In genomic region chr4:43005765-43006164, GRCm38 (mm10) we compare ENCODE assay signal across 9 mouse cellular contexts. TPM values are rescaled to one million over a fixed set of nuclear protein-coding genes. Genes with fewer than 3 reads are reported as not detected.
DNase-seq lines count a peak whose midpoint lies in the region; ATAC-seq and TF ChIP-seq lines count a peak whose summit lies in the region.
"Had no signal": no experiment of that assay in that cellular context is flagged by ENCODE, and none has a peak within 500 bp of the region (broad histone marks: within the 10 kb centered on the region; RNA-seq: fewer than 3 reads in every experiment).

No protein-coding gene starts in this region.

- peak; percentile 78 for DNase-seq in CH12.LX (ENCODE audit: extremely low read depth)
- peak; percentile 40 for DNase-seq in kidney, postnatal 10 days
- peak; percentile 79 for DNase-seq in splenic B cell, adult 2 months (ENCODE audit: low read depth, low spot score)

- peaks cover 4% of the 10 kb centered on the region; the same call in 1 of the 2 replicates for H3K4me1 ChIP-seq in intestine, postnatal 0 days (replicated peaks; ENCODE audit: control insufficient read depth, insufficient read depth, low read length)
- H3K4me1 ChIP-seq in intestine, embryonic 15.5 days (replicated peaks) = peaks cover 6% of the 10 kb centered on the region; the same call in 1 of the 2 replicates
- peaks cover 7 to 14% of the 10 kb centered on the region in 2 experiments; a peak in 3 of 4 replicates for H3K4me1 ChIP-seq in CH12.LX (ENCODE audit: control insufficient read depth in 1 of 2, insufficient read depth in 2 of 2)
- 0 out of 2 replicates have a peak, but pooled peaks cover 4% of the 10 kb centered on the region for H3K4me1 ChIP-seq in intestine, embryonic 16.5 days (ENCODE audit: control insufficient read depth, insufficient read depth, low read length)
- peaks cover 16% of the 10 kb centered on the region for H3K4me1 ChIP-seq in forebrain, embryonic 15.5 days

- H3K27me3 ChIP-seq in intestine, postnatal 0 days (replicated peaks; ENCODE audit: control insufficient read depth, insufficient read depth, low read length) = no peaks in the 10 kb centered on the region
- no peaks in the 10 kb centered on the region for H3K27me3 ChIP-seq in intestine, embryonic 15.5 days (replicated peaks)
- no peaks in the 10 kb centered on the region for H3K27me3 ChIP-seq in CH12.LX (replicated peaks)
- H3K27me3 ChIP-seq in splenic B cell, adult 2 months (ENCODE audit: control insufficient read depth, insufficient read depth, low read length, poor library complexity, severe bottlenecking) = no peaks in the 10 kb centered on the region
- no peaks in the 10 kb centered on the region for H3K27me3 ChIP-seq in intestine, embryonic 16.5 days (replicated peaks; ENCODE audit: control insufficient read depth, insufficient read depth, low read length)
- no peaks in the 10 kb centered on the region for H3K27me3 ChIP-seq in forebrain, embryonic 15.5 days
- H3K27me3 ChIP-seq: midbrain, embryonic 12.5 days had no signal

- no peak overlapping the region for H3K4me3 ChIP-seq in intestine, postnatal 0 days (ENCODE audit: low read depth, low read length)
- no peak overlapping the region for H3K4me3 ChIP-seq in intestine, embryonic 15.5 days (replicated peaks)
- no peak overlapping the region for H3K4me3 ChIP-seq in CH12.LX (replicated peaks in 1 of 3; ENCODE audit: low read depth in 2 of 3, low read length in 2 of 3, poor library complexity in 1 of 3)
- H3K4me3 ChIP-seq in intestine, embryonic 16.5 days (ENCODE audit: low read length) = no peak overlapping the region
- no peak overlapping the region for H3K4me3 ChIP-seq in forebrain, embryonic 15.5 days
- H3K4me3 ChIP-seq: midbrain, embryonic 12.5 days had no signal

- peaks cover 7% of the 10 kb centered on the region; the same call in 1 of the 2 replicates for H3K36me3 ChIP-seq in intestine, postnatal 0 days (ENCODE audit: control insufficient read depth, insufficient read depth)
- no peaks in the 10 kb centered on the region for H3K36me3 ChIP-seq in intestine, embryonic 15.5 days
- peaks cover 28 to 65% of the 10 kb centered on the region in 2 experiments for H3K36me3 ChIP-seq in CH12.LX (replicated peaks in 1 of 2; ENCODE audit: control insufficient read depth in 1 of 2, insufficient read depth in 1 of 2, low read length in 1 of 2)
- H3K36me3 ChIP-seq in splenic B cell, adult 2 months (ENCODE audit: control insufficient read depth, insufficient read depth, low read length, poor library complexity, severe bottlenecking) = peaks cover 2% of the 10 kb centered on the region; the same call in 1 of the 2 replicates
- H3K36me3 ChIP-seq in intestine, embryonic 16.5 days (ENCODE audit: control insufficient read depth, insufficient read depth, low read length) = no peaks in the 10 kb centered on the region
- no peaks in the 10 kb centered on the region for H3K36me3 ChIP-seq in forebrain, embryonic 15.5 days
- H3K36me3 ChIP-seq: midbrain, embryonic 12.5 days had no signal

- no peak for ATAC-seq in intestine, postnatal 0 days
- no peak for ATAC-seq in intestine, embryonic 15.5 days
- peak; percentile 53 for ATAC-seq in activated CD4-positive, CD25-positive, alpha-beta regulatory T cell, adult 4 months
- ATAC-seq in intestine, embryonic 16.5 days = no peak
- ATAC-seq in forebrain, embryonic 15.5 days (replicated peaks) = no peak

- TF ChIP-seq RAD21 in CH12.LX (IDR thresholded peaks at IDR 0.05; ENCODE audit: low read depth, low read length) = peak; percentile 59

- no peak overlapping the region for H3K9ac ChIP-seq in intestine, postnatal 0 days (ENCODE audit: low read depth, low read length)
- no peak overlapping the region for H3K9ac ChIP-seq in intestine, embryonic 15.5 days
- no peak overlapping the region for H3K9ac ChIP-seq in CH12.LX (ENCODE audit: insufficient read depth, low read depth)
- H3K9ac ChIP-seq in intestine, embryonic 16.5 days (ENCODE audit: low read depth, low read length) = no peak overlapping the region
- H3K9ac ChIP-seq in forebrain, embryonic 15.5 days (replicated peaks) = no peak overlapping the region
- H3K9ac ChIP-seq: midbrain, embryonic 12.5 days had no signal

- 0 out of 2 replicates have a peak, but pooled peaks cover 2% of the 10 kb centered on the region for H3K79me2 ChIP-seq in CH12.LX (replicated peaks; ENCODE audit: control insufficient read depth, extremely low read depth, insufficient read depth, poor library complexity, severe bottlenecking)

- H3K4me2 ChIP-seq in intestine, postnatal 0 days (replicated peaks; ENCODE audit: low read depth) = no peak overlapping the region
- H3K4me2 ChIP-seq in intestine, embryonic 15.5 days (replicated peaks) = no peak overlapping the region
- no peak overlapping the region for H3K4me2 ChIP-seq in CH12.LX (ENCODE audit: insufficient read depth, low read depth, poor library complexity, severe bottlenecking)
- H3K4me2 ChIP-seq in intestine, embryonic 16.5 days (ENCODE audit: low read depth, low read length) = no peak overlapping the region
- H3K4me2 ChIP-seq in forebrain, embryonic 15.5 days (replicated peaks) = no peak overlapping the region
- H3K4me2 ChIP-seq: midbrain, embryonic 12.5 days had no signal

- 55% methylated on average over 2 of the region's 2 CpGs for WGBS in intestine, postnatal 0 days
- 66% methylated on average over 2 of the region's 2 CpGs for WGBS in intestine, embryonic 15.5 days
- 54% methylated on average over 2 of the region's 2 CpGs for WGBS in intestine, embryonic 16.5 days
- 54% methylated on average over 2 of the region's 2 CpGs for WGBS in forebrain, embryonic 15.5 days

- TF ChIP-seq POLR2A in CH12.LX (IDR thresholded peaks at IDR 0.05; ENCODE audit: low read depth, low read length) = no peak

- in situ Hi-C loops in CH12.LX (cut with MboI; ENCODE audit: low pct_ligation_motif_present, low pct_unique_long_range_greater_than_20kb, low sequenced_read_pairs) = loop anchor here (25.0 kb wide), 1 partner anchor 557 kb away; the partner anchor contains the start of genes Creb3 and Tln1

- no peaks in the 10 kb centered on the region for H3K9me3 ChIP-seq in intestine, postnatal 0 days (ENCODE audit: control insufficient read depth)
- H3K9me3 ChIP-seq in intestine, embryonic 15.5 days = no peaks in the 10 kb centered on the region
- no peaks in the 10 kb centered on the region for H3K9me3 ChIP-seq in CH12.LX (replicated peaks; ENCODE audit: low read length)
- H3K9me3 ChIP-seq in intestine, embryonic 16.5 days (ENCODE audit: control insufficient read depth, low read length) = no peaks in the 10 kb centered on the region
- no peaks in the 10 kb centered on the region for H3K9me3 ChIP-seq in forebrain, embryonic 15.5 days
- H3K9me3 ChIP-seq: midbrain, embryonic 12.5 days had no signal

- TF ChIP-seq CTCF in intestine, postnatal 0 days (IDR thresholded peaks at IDR 0.05; ENCODE audit: low read depth) = peak; percentile 77
- peak; percentile 73 to 99 for TF ChIP-seq CTCF in CH12.LX (conservative IDR thresholded peaks at IDR 0.05 in 1 of 2, IDR thresholded peaks at IDR 0.05 in 1 of 2; ENCODE audit: low read depth in 2 of 2, low read length in 2 of 2)

- dilution Hi-C loops in CH12.LX (cut with MboI; ENCODE audit: extremely low pct_ligation_motif_present, extremely low pct_unique_long_range_greater_than_20kb, low sequenced_read_pairs) = no loop called here

- no peak overlapping the region for H3K27ac ChIP-seq in intestine, postnatal 0 days (ENCODE audit: low read depth, low read length)
- H3K27ac ChIP-seq in intestine, embryonic 15.5 days = no peak overlapping the region
- H3K27ac ChIP-seq in CH12.LX (ENCODE audit: insufficient read depth, low read depth) = no peak overlapping the region
- H3K27ac ChIP-seq in intestine, embryonic 16.5 days (ENCODE audit: low read length) = no peak overlapping the region
- no peak overlapping the region for H3K27ac ChIP-seq in forebrain, embryonic 15.5 days (replicated peaks)
- H3K27ac ChIP-seq: midbrain, embryonic 12.5 days had no signal

- no peak for TF ChIP-seq EP300 in CH12.LX (IDR thresholded peaks at IDR 0.05; ENCODE audit: low read length)

RNA-seq across cellular contexts. Expression of gene Fancg, which starts 4.5 kb away (rescaled TPM):
- 5.2 and 6.2 TPM in 2 replicates for polyA plus RNA-seq in intestine, postnatal 0 days (2015; fragmentation: Nextera tagmentation; extraction: Ambion mirVana)
- polyA plus RNA-seq in intestine, embryonic 15.5 days (2015; fragmentation: Nextera tagmentation; extraction: Ambion mirVana) = 15.0 and 15.2 TPM in 2 replicates
- total RNA-seq in CH12.LX (2012; rRNA removed) (13.2 and 14.8 TPM in 2 replicates), CH12.LX (2014; rRNA removed) (12.3 and 13.7 TPM in 2 replicates)
- 15.1 and 18.7 TPM in 2 replicates for polyA plus RNA-seq in CH12.LX (2012; ENCODE audit: insufficient read length, low read depth)
- 10 to 100 TPM; 16.5 to 27.4 TPM for polyA plus RNA-seq in activated CD4-positive, CD25-positive, alpha-beta regulatory T cell, adult 4 months (2017; shearing (Covaris generic))
- 16.1 and 16.2 TPM in 2 replicates for polyA plus RNA-seq in intestine, embryonic 16.5 days (2015; fragmentation: Nextera tagmentation; extraction: Ambion mirVana)
- polyA plus RNA-seq in forebrain, embryonic 15.5 days (2015; fragmentation: Nextera tagmentation; extraction: Ambion mirVana) = 28.1 and 29.9 TPM in 2 replicates

RNA-seq across cellular contexts. Expression of gene Vcp, which starts 5.5 kb away (rescaled TPM):
- 205 and 207 TPM in 2 replicates for polyA plus RNA-seq in intestine, postnatal 0 days (2015; fragmentation: Nextera tagmentation; extraction: Ambion mirVana)
- polyA plus RNA-seq in intestine, embryonic 15.5 days (2015; fragmentation: Nextera tagmentation; extraction: Ambion mirVana) = 461 and 483 TPM in 2 replicates
- total RNA-seq in CH12.LX (2012; rRNA removed) (237 and 301 TPM in 2 replicates), CH12.LX (2014; rRNA removed) (200 and 203 TPM in 2 replicates)
- 462 and 463 TPM in 2 replicates for polyA plus RNA-seq in CH12.LX (2012; ENCODE audit: insufficient read length, low read depth)
- 100 to 1,000 TPM; 146 TPM for polyA plus RNA-seq in activated CD4-positive, CD25-positive, alpha-beta regulatory T cell, adult 4 months (2017; shearing (Covaris generic))
- polyA plus RNA-seq in intestine, embryonic 16.5 days (2015; fragmentation: Nextera tagmentation; extraction: Ambion mirVana) = 448 and 464 TPM in 2 replicates
- polyA plus RNA-seq in forebrain, embryonic 15.5 days (2015; fragmentation: Nextera tagmentation; extraction: Ambion mirVana) = 505 and 521 TPM in 2 replicates

RNA-seq across cellular contexts. Expression of gene Pigo, which starts 19.9 kb away (rescaled TPM):
- 14.3 and 15.4 TPM in 2 replicates for polyA plus RNA-seq in intestine, postnatal 0 days (2015; fragmentation: Nextera tagmentation; extraction: Ambion mirVana)
- 22.9 and 28.2 TPM in 2 replicates for polyA plus RNA-seq in intestine, embryonic 15.5 days (2015; fragmentation: Nextera tagmentation; extraction: Ambion mirVana)
- total RNA-seq in CH12.LX (2012; rRNA removed) (18.7 and 19.1 TPM in 2 replicates), CH12.LX (2014; rRNA removed) (8.0 and 8.7 TPM in 2 replicates)
- 19.4 and 21.9 TPM in 2 replicates for polyA plus RNA-seq in CH12.LX (2012; ENCODE audit: insufficient read length, low read depth)
- 10 to 100 TPM; 14.1 to 14.6 TPM for polyA plus RNA-seq in activated CD4-positive, CD25-positive, alpha-beta regulatory T cell, adult 4 months (2017; shearing (Covaris generic))
- 29.6 and 30.3 TPM in 2 replicates for polyA plus RNA-seq in intestine, embryonic 16.5 days (2015; fragmentation: Nextera tagmentation; extraction: Ambion mirVana)
- 23.2 and 23.8 TPM in 2 replicates for polyA plus RNA-seq in forebrain, embryonic 15.5 days (2015; fragmentation: Nextera tagmentation; extraction: Ambion mirVana)

RNA-seq across cellular contexts. Expression of gene Stoml2, which starts 25.7 kb away (rescaled TPM):
- 119 and 120 TPM in 2 replicates for polyA plus RNA-seq in intestine, postnatal 0 days (2015; fragmentation: Nextera tagmentation; extraction: Ambion mirVana)
- 318 and 334 TPM in 2 replicates for polyA plus RNA-seq in intestine, embryonic 15.5 days (2015; fragmentation: Nextera tagmentation; extraction: Ambion mirVana)
- total RNA-seq in CH12.LX (2012; rRNA removed) (293 and 320 TPM in 2 replicates), CH12.LX (2014; rRNA removed) (296 and 338 TPM in 2 replicates)
- 330 and 338 TPM in 2 replicates for polyA plus RNA-seq in CH12.LX (2012; ENCODE audit: insufficient read length, low read depth)
- polyA plus RNA-seq in activated CD4-positive, CD25-positive, alpha-beta regulatory T cell, adult 4 months (2017; shearing (Covaris generic)) = 100 to 1,000 TPM; 119 to 161 TPM
- 306 and 324 TPM in 2 replicates for polyA plus RNA-seq in intestine, embryonic 16.5 days (2015; fragmentation: Nextera tagmentation; extraction: Ambion mirVana)
- polyA plus RNA-seq in forebrain, embryonic 15.5 days (2015; fragmentation: Nextera tagmentation; extraction: Ambion mirVana) = 259 and 263 TPM in 2 replicates

RNA-seq across cellular contexts. Expression of gene 1700022I11Rik, which starts 36.4 kb away (rescaled TPM):
- 0.43 TPM in 1 of 2 replicates, not detected in the other for polyA plus RNA-seq in intestine, postnatal 0 days (2015; fragmentation: Nextera tagmentation; extraction: Ambion mirVana)
- 0.28 and 0.33 TPM in 2 replicates for polyA plus RNA-seq in intestine, embryonic 15.5 days (2015; fragmentation: Nextera tagmentation; extraction: Ambion mirVana)
- 0.55 and 1.4 TPM in 2 replicates for total RNA-seq in CH12.LX (2012; rRNA removed)
- total RNA-seq in CH12.LX (2014; rRNA removed) = not detected in 2 replicates
- 0.07 and 0.24 TPM in 2 replicates for polyA plus RNA-seq in CH12.LX (2012; ENCODE audit: insufficient read length, low read depth)
- under 1 TPM in 1 of 2 experiments, not detected in 1; 0.25 TPM for polyA plus RNA-seq in activated CD4-positive, CD25-positive, alpha-beta regulatory T cell, adult 4 months (2017; shearing (Covaris generic))
- 0.22 TPM in 1 of 2 replicates, not detected in the other for polyA plus RNA-seq in intestine, embryonic 16.5 days (2015; fragmentation: Nextera tagmentation; extraction: Ambion mirVana)
- 0.41 TPM in 2 replicates for polyA plus RNA-seq in forebrain, embryonic 15.5 days (2015; fragmentation: Nextera tagmentation; extraction: Ambion mirVana)
